Mouse (Mus musculus): ENCODE data around the gene Zcchc10.

- TF ChIP-seq CTCF (IDR thresholded peaks at IDR 0.05) (peak; percentile 26; the same call in 1 of the 2 replicates), POLR2A (IDR thresholded peaks at IDR 0.05; ENCODE audit: insufficient read depth, low read depth, low read length) (peak; percentile 81)
Measured at GRCm38 (mm10) chr11:53324512-53324968, at the start of gene Zcchc10.
